Mouse (Mus musculus): ENCODE data around the gene Fam184a.

Gene Fam184a

DNA sequence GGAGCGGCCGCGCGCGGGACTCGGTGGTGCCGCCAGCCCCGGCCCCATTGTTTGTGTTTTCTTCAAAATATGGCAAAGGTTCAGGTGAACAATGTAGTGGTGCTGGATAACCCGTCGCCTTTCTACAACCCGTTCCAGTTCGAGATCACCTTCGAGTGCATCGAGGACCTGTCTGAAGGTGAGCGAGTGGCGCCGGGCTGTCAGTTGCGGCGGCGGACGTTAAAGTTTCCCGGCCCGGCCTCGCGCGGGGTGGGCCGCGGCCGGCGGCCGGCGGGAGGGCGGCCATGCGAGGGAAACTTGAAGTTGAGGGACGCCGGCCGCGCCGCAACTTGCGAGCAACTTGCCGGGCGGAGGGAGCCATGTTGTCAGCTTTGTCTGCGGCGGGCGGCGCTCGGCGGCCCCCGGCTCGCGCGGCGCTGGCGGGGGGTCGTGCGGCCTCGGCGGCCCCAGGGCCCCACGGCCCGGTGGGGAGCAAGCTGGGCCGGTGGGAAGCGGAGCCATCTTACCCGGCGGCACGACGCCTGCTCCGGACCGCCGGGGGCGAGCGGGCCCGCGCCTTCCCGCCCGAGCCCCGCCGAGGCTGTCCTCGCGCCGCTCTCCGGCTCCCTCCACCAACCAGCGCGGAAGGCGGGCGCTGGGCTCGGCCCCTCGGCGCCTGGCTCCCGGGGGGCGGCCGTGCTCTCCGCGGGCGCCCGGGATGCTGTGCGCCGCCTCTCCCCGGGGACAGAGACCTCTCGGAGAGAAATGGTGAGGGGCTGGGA lies 153.6 kb downstream of the Fam184a start:
- peak in 1 of 2 experiments; percentile 49 for DNase-seq

DNA sequence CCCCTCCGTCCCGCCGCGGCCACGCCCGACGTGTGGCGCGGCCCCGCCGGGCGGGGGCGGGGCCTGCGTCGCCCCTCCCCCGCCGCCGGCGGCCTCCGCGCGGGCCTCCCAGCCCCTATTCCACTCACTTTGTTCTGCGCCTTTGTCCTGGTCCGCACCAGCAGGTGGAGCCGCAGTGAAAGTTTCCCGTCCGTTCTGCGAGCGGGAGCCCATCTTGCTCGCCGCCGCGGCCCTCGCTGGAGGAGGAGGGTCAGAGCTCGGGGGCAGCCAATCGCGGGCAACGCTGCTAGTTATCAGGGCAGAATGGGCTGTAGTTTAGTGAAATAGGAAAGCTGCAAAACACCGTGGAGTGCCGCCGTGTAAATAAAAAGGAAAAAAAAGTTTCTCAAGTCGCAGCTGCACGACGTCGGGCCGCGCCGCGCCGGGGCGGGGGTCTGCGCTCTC lies 154.2 kb downstream of the Fam184a start, which contains the start of gene Asf1a:
Gene Asf1a (plus strand): TSS at position 81 of the 444 bp plus-strand sequence.
- DNase-seq: peak; percentile 97

DNA sequence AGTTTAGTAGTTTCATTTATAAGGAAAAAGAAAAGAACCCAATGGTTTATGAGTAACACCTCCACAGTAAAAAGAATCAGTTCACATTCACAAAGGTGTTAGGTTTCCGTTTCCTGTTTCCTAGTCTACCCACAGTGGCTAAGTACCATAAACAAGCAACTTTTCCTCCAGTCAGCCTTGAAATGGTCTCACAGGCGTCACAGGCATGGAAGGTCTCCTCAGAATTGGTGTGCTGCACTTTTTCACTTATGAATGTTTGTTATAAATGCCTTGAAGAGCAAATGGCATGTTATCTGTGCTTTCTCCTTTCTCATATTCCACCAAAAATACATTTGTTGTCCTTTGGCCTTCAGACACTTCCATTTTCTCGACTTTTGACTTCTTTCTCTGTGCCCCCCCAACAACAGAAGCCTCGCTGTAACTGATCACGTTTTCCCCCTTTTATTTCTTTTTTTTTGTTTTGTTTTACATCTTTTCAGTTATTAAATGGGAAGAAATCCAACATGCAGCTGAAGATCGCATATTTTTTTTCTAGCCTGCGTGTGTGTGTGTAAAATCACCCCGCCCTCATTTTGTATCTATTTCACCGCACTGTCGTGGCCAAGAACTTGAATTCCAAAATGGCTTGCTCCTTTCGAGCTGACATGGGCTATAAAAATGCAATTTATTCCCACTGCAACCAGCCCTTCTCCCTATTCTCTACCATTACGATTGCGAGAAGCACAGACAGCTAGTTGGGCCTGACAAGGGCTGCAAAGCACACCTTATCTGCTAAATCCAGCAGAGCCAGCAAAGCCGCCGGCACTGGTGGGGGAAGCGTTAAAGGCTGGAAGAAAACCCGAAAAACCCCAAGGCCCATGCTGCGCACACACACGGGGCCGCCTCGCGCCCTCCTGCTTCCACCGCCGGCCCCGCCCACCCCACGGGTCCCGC lies 154.9 kb downstream of the Fam184a start:
- peak in 1 of 2 experiments; percentile 77 for DNase-seq

DNA sequence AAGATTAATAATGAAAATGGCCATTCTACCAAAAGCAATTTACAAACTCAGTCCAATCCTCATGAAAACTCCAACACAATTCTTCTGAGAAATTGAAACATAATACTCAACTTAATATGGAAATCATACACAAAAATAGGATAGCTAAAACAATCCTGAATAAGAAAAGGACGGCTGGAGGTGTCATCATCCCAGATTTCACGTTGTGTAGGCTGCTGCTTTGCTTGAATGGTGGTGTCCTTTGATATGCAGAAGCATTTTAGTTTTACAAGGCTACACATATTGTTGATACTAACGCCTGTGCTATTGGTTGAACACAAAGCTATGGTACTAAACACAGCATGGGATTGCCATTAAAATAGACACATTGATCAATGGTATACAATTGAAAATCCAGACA lies 165.1 kb downstream of the Fam184a start:
- no peak for DNase-seq
